Mouse (Mus musculus): ENCODE measurements around the gene Ndufs6. TPM values are rescaled to one million over a fixed set of nuclear protein-coding genes. Genes with fewer than 3 reads are reported as not detected.

The Ndufs6 gene
- polyA plus RNA-seq (2014; fragmentation: Illumina TruSeq; extraction: RNeasy Lipid Tissue Mini Kit (QIAGEN cat#74804); ENCODE audit: low read depth, low replicate concordance) = 1,129 TPM

GRCm38 (mm10) chr13:73327827-73328698, at the start of gene Ndufs6, which contains the start of gene Mrpl36:
TSS of gene Ndufs6 (minus strand) at chr13:73328542.
TSS of gene Mrpl36 (plus strand) at chr13:73328513.

Other genes with a start within 250 kb of the Ndufs6 start
- 24.8 TPM for gene Irx4, start 68.1 kb downstream of the Ndufs6 start, polyA plus RNA-seq (2014; fragmentation: Illumina TruSeq; extraction: RNeasy Lipid Tissue Mini Kit (QIAGEN cat#74804); ENCODE audit: low read depth, low replicate concordance)
- gene Mrpl36, start within 50 bp of the Ndufs6 start, polyA plus RNA-seq (2014; fragmentation: Illumina TruSeq; extraction: RNeasy Lipid Tissue Mini Kit (QIAGEN cat#74804); ENCODE audit: low read depth, low replicate concordance) = 73.5 TPM
- gene Lpcat1, start 138.7 kb upstream of the Ndufs6 start, polyA plus RNA-seq (2014; fragmentation: Illumina TruSeq; extraction: RNeasy Lipid Tissue Mini Kit (QIAGEN cat#74804); ENCODE audit: low read depth, low replicate concordance) = 8.1 TPM
- not detected for gene Slc6a3, start 208.2 kb upstream of the Ndufs6 start, polyA plus RNA-seq (2014; fragmentation: Illumina TruSeq; extraction: RNeasy Lipid Tissue Mini Kit (QIAGEN cat#74804); ENCODE audit: low read depth, low replicate concordance)

Measured in heart, adult 10 weeks (tissue).